Mouse (Mus musculus): ENCODE measurements around the gene Lnpk.

- no peak for TF ChIP-seq MAFK (IDR thresholded peaks at IDR 0.05; ENCODE audit: insufficient read depth, low read depth, low read length)
- no peak for TF ChIP-seq ZNF384 (IDR thresholded peaks at IDR 0.05; ENCODE audit: low read depth, low read length)
These were observed 16.9 kb upstream of the Lnpk start for GRCm38 (mm10) chr2:74596094-74596493.

Measured in ES-E14 (cell line).